Mouse (Mus musculus): ENCODE results near the gene Mark2.
"Not testable (repeated sequence)": the region's sequence is repeated elsewhere in the genome, so short reads cannot be mapped to it uniquely, and the experiment has no call there.

Mark2 gene

GRCm38 (mm10) chr19:7341512-7342397 lies at the start of gene Mark2:
Gene Mark2, minus strand, starts transcription at chr19:7341860.
- DNase-seq: peak; percentile 100

- DNase-seq: no peak
Observed at GRCm38 (mm10) chr19:7388488-7388887, 46.8 kb upstream of the Mark2 start.

DNA sequence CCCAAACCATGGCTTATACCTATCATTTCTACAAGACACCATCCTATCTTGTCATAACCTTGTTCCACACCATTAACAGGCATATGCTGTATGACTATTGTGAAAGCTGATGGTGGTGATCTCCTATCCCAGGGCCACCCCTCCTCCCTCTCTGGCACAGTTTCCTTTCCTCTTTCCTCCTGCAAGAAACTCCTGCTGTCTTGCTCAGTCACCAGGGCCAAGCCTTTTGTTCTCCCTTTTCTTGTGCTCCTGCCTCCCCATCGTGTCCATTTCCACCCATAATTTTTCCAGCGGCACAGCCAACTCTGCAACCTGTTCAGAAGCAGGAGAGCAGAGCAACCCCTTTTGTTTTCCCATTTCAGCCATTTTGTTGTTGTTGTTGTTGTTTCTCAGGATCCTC lies 44.4 kb upstream of the Mark2 start:
- DNase-seq: no peak

DNA sequence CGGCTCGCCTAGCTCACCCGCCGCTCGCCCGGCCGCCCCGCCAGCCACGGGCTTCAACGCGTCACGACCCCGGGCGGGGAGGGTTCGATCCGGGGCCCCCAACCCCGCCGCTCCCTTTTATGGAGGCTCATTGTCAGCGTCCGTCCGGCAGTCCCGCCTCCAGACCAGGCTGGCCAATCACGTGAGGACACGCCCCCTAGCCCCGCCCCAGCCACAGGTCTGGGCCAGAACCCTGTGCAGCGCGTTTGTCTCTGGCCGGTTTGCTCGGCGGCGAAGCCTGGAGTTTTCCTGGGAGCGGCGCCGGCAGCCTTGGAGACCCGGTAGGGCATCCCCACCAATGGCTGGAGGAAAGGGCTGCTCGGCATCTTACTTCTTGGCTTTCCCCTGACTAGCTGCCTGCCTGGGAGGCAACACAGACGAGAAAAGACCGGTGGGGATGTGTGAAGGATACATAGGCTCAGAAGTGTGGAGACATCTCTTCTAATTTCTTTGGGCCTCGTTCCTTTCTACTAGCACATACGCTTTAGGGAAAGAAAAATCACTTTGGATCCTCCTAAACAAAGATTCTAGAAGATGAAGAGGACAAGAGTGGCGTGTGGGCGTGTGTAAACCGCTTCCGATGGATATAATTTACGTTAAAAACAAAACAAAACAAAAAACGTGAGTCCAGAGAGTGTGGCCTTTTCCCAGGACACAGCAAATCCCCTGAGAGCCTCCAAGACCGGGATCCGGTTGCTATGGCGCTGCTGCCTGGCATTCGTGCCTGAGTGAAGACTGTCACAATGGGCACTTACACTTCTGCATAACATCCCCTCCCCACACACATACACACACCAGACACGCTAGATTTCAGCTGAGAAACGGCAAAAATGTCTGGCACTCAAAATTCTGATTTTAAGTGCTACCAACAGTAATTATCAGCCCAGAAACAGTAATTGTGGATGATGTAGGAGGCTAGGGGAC lies 41.5 kb upstream of the Mark2 start, which contains the start of gene Spindoc:
Gene Spindoc (minus strand): TSS at position 92 of the 963 bp plus-strand sequence.
- DNase-seq: peak; percentile 99

DNA sequence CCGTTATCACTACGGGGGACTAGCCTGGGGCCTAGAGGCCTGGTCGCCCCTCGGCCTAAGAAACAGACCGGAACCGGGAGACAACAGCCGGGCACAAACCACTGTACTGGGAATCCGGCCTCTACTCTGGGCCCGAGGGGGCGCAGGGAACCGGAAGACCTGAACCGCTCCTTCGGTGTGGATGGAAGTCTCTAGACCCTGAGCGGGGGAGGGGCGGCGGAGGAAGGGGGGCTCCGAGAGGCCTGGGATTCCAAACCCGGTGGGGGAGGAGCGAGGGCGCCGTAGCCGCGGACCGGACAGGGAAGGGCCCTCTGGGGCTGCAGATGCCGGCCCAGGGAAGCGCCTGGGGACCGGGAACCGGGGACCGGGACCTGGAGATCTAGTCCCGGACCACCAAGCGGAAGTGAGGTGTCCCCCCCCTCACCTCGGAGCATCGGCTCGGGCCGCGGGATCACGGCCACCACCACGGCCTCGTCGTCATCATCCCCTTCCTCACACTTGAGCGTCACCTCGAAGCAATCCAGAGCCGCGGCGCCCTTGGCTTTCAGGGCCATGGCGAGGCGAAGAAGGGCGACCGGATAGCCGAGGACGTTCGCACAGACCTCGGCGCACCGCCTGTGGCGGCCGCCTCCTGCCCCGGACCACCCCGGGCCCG lies 40.7 kb upstream of the Mark2 start:
- peak; percentile 89 for DNase-seq

DNA sequence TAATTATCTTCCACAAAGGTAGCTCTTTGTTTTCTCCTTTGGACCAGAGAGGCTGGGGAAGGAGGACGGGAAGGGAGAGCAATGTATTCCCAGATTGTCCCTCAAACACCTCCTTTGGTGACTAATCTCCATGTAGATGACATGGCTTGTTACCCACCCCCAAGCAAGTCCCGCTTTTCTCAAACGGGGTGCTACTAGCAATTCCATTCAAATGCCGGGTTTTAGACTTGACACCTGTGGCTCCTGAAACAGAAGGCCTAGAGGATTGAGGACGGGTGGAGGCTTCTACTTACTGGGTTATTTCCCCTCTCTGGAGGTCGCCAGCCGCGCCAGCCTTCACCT lies 40.2 kb upstream of the Mark2 start:
- no peak for DNase-seq

DNA sequence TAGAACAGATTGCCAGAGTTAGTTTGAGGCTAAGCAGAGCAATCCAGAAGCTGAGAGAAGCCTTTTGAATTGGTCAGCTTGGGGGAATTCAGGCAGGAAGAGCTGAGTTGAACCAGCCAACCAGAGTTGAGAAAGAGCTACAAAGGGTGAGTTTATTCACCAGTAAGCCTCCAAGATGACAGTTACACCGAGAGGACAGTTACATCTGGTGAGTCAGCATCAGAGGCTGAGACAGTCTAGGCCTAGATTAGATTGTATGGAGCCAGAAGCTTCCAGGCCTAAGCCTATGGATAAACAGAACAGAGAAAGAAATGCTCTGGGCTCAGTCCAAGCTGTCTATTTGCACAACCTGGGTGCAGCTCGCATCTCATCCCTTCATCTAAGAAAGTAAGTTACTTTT lies 36.0 kb upstream of the Mark2 start:
- DNase-seq: no peak

DNA sequence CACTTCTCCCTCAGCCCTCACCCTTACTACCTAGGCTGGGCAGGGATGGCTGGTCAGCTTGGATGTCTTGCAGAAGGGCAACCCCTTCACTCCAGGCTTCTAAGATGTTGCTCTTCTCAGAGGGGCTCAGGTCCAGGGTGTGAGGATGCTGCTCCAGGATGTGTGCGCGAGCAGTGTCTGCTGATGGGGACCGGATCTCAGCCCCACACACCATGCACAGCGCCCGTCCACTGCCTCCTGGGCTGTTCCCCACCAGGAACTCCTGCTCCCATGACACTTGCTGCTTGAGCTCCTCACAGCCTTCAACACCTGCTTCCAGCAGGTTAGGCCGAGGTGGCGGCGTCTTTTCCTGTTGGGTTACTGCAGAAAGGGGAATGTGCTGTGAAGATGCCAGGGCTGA lies 32.8 kb upstream of the Mark2 start:
- no peak for DNase-seq

DNA sequence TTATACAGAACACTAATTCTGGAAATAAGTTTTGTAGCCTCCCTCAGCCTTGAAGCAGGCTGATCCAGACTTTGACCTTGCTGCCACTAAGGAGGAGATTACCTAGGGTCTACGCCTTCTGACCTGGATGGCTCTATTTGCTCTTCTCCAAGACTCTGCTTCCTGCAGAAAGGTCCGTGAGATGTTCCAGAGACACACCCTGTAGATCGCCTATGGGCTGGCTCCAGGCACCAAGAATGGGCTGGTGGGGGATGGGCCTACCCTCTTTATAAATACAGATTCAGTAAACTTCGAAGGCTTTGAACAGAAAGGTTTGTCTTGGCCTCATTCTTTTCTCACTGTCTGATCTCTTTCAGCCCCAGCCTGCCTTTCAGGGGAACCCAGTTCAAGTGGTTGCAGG lies 27.8 kb upstream of the Mark2 start:
- DNase-seq: not testable (repeated sequence)

- no peak for DNase-seq
Observed at GRCm38 (mm10) chr19:7353636-7354035, 12.0 kb upstream of the Mark2 start.

GRCm38 (mm10) chr19:7352809-7353495 lies 11.3 kb upstream of the Mark2 start:
- DNase-seq: no peak

DNA sequence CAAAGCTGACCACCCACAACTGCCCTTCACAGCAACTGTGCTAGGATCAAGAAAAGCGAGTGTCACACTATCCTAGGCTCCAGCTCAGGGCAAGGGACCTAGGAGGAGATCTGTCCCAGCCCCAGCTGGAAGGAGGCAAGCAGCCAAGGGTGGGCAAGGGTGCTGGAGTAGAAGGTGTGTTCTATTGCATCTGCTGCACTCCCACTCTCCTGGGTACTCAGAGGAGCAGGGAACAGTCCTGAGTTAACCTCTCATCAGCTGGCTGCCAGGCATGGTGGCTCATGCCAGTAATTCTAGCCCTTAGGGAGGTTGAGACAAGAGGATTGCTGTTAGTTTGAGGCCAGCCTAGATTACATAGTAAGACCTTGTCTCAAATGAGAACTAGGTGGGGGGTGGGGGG lies 8.3 kb upstream of the Mark2 start:
- DNase-seq: no peak

DNA sequence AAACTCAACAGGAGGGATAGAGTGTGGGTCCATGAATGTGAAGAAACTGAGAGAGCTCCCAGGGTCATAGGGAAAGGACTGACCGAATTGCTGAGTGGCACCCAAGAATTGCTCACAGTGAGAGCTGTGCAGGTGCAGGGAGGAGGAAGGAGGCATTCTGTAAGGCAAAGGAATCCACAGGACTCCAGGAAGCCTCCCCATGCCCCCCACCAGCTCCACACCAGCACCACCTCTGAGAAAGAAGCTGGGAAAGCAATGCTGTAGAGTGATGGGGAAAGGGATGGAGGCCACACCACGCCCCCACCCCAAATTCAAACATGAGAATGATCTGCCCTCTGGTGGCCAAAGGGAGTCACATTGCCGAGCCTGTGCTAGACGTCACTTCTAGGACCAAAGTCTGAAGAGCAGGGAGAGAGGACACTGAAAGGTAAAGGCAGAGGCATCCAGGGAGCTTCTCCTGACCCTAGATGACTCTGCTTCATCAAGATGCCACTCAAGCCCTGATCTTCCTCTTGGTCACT lies 3.6 kb upstream of the Mark2 start:
- peak; percentile 69 for DNase-seq

GRCm38 (mm10) chr19:7342646-7343045 lies 986 bp upstream of the Mark2 start:
- DNase-seq: no peak

- peak; percentile 38 for DNase-seq
Observed at GRCm38 (mm10) chr19:7340780-7341475, 732 bp downstream of the Mark2 start.

DNA sequence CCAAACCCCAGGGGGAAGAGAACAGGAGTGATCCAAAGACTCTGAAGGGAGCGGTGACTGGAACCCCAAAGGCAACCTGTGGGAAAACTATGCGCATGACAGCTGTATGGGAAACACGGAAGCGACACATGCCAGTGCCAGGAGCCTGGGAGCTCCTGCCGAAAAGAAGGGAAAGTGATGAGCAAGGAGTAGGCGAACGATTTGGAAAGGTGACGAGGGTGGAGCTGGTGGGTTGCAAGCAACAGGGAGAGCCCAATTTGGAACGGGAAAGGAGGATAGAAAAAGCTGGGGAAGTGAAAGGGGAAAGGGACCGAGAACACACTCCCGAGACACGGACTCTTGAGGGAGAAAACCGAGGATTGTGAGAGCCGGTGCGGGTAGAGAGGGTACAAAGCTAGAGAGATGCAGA lies 1.3 kb downstream of the Mark2 start:
- DNase-seq: peak; percentile 33

DNA sequence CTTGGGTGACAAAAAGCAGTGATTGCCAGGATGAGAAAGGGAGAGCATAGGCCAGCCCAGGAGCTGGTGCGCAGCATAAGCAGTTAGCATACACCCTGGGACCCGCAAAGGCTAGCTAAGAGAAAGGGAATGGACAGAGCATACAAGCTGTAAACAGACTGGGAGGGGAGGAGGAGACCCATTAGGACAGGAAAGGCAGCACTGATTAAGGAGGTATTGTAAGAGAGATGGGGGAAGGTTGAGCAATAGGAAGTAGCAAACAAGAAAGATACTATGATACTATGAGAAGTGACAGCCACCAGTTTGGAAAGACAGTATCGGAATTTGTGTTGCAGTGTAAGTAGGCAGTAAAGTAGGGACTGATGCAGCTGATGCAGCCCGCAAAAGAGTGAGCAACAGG lies 1.8 kb downstream of the Mark2 start:
- DNase-seq: no peak

- DNase-seq: peak; percentile 53
Observed at GRCm38 (mm10) chr19:7339026-7339425, 2.6 kb downstream of the Mark2 start.

DNA sequence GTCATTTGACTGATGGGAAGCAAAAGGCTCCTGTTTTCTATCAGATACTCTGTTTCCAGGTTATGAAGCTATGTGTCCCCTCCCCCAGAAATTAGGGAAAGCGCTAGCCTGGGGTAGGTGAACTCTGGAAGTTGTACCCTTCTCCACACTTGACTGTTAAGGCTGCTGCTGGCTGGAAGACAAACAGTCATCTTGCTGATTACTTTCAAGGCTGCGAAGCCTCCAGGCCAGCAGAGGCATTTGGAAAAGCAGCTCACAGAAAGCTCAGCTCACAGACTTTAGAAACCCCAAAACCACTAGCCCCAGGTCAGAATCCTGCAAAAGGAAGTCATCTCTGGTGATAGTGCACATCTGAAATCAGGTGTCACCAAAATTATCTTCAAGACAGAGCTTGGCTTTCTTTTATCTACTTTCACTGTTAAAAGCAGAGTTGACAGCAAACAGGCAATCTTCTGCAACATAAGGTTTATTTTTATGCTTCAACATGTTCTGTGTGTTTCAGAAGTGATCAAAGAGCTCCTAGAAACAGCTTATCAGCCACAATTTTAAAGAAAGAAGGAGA lies 3.8 kb downstream of the Mark2 start:
- DNase-seq: no peak

- DNase-seq: no peak
Observed at GRCm38 (mm10) chr19:7335656-7336055, 6.0 kb downstream of the Mark2 start.

GRCm38 (mm10) chr19:7334049-7334448 lies 7.6 kb downstream of the Mark2 start:
- peak; percentile 62 for DNase-seq
